Mouse (Mus musculus): ENCODE data around the gene Aars2.

Gene Aars2

DNA sequence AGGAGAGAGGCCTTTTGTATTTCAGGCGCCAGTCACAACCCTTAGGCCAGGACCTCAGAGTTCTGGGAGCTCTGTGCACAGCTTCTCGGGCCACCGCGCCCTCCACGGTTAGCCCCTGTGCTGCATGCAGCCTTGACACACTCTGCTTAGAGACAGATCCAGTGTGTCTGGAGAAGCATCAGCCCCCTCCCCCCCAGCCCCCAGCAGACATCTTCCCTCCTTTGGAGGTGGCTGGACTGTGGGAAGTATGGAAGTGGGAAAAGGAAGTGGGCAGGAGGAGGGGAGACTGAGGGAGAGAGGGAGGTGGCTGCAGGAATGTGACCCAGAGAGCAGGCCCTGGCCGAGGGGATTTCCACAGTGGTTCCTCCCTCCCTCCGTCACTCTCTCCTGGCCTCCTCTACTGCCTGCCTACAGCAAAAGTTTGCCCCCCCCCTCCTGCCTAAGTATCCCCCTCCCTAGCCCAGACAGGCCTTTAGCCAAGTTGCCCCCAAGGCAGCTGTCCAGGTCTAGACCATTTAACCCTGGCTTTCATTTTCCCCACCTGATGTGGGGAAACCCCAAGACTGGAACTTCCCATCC, 50.7 kb downstream of the Aars2 start:
- WGBS: 79% methylated on average over 7 of the region's 7 CpGs

- WGBS: 63% methylated on average over 16 of the region's 16 CpGs
Measured at GRCm38 (mm10) chr17:45557998-45558862, 51.6 kb downstream of the Aars2 start.

DNA sequence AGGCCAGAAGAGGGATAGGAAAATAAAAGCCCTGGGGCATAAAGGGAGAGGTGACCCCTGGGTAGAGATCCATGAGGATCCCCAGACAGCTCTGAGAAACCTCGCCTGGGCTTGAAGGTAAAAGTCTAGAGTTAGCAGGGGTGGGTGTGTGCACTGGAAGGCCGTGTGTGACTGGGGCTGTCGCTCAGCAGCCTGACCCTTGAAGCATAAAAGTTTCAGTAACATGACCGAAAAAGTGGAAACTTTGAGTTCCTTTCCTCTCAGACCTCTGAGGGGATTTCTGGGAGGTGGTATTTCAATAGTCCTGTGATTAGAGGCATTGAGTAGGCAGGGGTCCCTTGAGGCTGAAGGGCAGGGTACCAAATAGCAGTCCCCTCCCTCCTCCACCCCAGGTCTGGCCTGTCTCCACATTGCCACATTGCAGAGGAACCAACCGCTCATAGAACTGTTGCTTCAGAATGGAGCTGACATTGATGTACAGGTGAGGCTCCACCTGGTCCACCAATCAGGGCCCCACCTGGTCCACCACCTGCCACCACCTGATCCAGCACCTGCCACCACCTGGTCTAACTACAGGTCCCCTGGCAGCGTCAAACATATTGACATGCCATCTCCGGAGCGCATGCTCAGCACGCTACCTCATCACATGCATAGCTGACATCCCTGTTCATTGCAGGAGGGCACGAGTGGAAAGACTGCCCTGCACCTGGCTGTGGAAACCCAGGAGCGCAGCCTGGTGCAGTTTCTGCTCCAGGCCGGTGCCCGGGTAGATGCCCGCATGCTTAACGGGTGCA, 53.3 kb downstream of the Aars2 start:
- 95% methylated on average over 15 of the region's 15 CpGs for WGBS

DNA sequence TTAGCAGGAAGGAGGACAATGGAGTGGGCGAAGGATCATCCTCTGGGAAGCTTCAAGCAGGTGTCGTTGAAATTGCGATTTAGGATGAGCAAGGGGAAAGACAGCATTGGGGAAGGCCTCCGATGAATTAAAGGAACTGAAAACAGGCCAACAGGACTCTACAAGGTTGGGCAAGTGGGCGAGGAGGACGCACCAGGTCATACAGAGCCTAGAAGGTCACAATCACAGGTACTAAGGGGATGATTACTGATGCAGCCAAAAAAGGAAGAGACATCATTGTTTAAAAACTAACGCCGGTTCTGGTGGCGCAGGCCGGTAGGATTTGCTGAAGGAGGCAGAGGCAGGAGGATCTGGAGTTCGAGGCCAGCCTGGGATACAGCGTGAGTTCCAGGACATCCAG, 56.6 kb downstream of the Aars2 start:
- 77% methylated on average over 12 of the region's 12 CpGs for WGBS

- 2% methylated on average over 59 of the region's 61 CpGs for WGBS
Measured at GRCm38 (mm10) chr17:45563655-45564530, 57.3 kb downstream of the Aars2 start, which contains the start of gene Slc35b2. TSS of gene Slc35b2 (plus strand) at chr17:45563874.

DNA sequence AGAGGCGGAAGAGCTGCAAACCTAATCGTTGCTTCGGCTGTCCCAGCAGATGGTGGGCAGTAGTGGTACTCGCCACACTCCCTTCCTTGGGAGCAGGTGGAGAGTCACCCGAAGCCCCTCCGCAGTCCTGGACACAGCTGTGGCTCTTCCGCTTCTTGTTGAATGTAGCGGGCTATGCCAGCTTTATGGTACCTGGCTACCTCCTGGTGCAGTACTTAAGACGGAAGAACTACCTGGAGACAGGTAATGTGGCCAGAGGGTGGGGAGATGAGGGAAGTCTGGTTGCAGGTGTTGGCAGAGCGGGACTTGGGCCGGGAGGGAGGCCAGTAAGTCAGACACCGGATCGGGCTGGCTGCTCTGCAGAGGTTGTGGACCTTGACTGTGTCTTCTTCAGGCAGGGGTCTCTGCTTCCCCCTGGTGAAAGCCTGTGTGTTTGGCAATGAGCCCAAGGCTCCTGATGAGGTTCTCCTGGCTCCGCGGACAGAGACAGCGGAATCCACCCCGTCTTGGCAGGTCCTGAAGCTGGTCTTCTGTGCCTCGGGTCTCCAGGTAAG, 58.0 kb downstream of the Aars2 start:
- WGBS: 11% methylated on average over 18 of the region's 18 CpGs

- 92% methylated on average over 11 of the region's 11 CpGs for WGBS
Measured at GRCm38 (mm10) chr17:45565103-45565502, 58.5 kb downstream of the Aars2 start.

DNA sequence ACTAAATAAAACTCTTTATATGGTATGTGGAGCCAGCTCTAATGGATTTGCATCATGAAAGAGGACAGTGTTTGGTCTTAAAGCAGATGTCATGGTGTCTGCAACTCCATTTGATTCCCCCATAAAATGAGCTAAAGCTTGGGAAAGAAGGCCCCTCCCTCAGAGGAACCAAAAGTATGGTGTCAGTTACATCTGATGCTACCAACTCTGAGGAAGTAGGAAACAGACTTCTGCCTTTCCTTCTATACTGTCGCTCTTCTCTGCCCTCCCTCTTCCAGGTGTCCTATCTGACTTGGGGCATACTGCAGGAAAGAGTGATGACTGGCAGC, 59.4 kb downstream of the Aars2 start:
- WGBS: 84% methylated on average over 1 of the region's 1 CpGs

DNA sequence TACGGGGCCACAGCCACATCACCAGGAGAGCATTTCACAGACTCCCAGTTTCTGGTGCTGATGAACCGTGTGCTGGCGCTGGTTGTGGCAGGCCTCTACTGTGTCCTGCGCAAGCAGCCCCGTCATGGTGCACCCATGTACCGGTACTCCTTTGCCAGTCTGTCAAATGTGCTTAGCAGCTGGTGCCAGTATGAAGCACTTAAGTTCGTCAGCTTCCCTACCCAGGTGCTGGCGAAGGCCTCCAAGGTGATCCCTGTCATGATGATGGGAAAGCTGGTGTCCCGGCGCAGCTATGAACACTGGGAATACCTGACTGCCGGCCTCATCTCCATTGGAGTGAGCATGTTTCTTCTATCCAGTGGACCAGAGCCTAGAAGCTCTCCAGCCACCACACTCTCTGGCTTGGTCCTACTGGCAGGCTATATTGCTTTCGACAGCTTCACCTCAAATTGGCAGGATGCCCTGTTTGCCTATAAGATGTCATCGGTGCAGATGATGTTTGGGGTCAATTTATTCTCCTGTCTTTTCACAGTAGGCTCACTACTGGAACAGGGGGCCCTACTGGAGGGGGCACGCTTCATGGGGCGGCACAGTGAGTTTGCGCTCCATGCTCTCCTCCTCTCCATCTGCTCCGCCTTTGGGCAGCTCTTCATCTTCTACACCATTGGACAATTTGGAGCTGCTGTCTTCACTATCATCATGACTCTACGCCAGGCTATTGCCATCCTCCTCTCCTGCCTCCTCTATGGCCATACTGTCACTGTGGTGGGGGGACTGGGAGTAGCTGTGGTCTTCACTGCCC, 59.9 kb downstream of the Aars2 start:
- 44% methylated on average over 18 of the region's 18 CpGs for WGBS

DNA sequence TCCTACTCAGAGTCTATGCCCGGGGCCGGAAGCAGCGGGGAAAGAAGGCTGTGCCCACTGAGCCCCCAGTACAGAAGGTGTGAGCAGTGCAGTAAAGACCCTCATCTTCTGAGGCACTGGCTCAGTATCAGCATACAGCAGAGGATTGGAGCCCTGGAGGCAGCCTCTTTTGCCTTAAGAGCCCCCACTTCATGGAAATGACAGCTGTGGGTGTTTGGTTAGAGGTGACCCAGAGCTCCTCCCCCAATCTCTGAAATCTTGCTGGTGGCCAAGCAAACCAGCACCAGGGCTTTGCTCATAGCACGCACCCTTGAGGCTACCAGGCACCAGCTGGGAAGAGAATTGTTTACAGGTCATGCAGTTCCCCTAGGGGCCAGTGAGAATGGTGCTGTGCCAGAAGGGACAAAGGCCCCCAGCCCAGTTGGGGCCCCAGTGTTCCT, 60.5 kb downstream of the Aars2 start:
- 25% methylated on average over 4 of the region's 4 CpGs for WGBS

DNA sequence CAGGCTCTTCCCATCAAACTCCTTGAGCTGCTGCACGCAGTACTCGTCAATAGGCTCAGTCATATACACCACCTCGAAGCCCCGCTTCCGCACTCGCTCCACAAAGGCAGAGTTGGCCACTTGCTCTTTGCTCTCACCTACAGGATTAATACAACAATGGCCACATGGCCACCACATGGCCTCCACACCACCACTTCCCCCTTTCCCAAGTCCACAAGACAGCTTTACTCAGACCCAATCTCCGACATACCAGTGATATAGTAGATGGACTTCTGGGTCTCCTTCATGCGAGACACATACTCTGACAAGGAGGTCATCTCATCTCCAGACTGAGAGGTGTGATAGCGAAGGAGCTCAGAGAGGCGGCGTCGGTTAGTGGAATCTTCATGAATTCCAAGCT, 62.3 kb downstream of the Aars2 start:
- 75% methylated on average over 12 of the region's 12 CpGs for WGBS

DNA sequence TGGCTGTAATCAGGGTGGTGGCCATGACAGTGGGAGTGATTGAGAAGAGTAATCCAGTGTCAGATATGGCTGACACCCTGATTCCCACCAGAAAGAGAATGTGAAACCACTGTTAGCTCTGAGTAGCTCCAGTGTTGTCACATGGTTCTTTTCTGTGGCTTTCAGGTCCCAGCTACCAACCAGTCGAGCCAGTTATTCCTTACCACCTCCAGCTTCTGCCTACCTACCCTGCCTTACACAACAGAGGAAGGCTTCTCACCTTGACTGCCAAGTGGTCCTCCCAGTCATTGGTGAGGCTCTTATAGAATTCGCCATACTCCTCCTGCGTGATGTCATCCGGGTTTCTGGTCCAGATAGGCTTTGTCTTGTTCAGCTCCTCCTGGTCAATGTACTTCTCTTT, 63.4 kb downstream of the Aars2 start:
- 52% methylated on average over 4 of the region's 4 CpGs for whole genome bisulfite sequencing
